Mouse (Mus musculus): ENCODE measurements around the gene Endog. TPM values are rescaled to one million over a fixed set of nuclear protein-coding genes. Genes with fewer than 3 reads are reported as not detected.

Endog gene
- polyA plus RNA-seq, 1 experiment = 147 TPM

DNA sequence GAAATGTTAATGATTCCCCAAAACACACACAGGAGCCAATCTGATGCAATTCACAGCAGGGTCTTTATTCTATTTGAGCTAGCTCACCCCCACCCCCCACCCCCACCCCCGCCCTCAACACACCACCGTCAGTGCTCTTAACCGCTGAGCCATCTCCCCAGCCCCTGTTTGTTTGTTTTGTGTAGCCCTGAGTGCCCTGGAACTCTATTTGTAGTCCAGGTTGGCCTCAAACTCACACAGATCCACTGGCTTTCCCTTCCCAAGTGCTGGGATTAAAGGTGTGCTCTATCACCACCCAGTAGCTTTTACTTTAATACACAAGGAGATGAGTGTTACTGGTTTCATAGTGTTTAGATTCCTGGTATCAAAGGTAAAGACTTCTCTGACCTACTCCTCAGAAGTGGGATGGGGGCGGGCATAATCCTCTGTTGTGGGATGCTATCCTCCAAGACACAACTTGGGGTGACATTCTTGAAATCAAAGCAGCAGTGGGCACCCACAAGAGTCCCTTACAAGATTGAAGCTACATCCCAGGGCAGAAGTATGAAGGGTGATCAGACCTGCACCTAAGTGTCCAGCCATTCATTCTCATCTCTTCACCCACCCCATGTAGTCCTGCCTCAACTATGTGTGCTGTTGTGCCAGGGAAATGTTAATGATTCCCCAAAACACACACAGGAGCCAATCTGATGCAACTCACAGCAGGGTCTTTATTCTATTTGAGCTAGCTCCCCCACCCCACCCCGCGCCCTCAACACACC, 40.3 kb downstream of the Endog start:
- no peaks in the 10 kb centered on the region for H3K27me3 ChIP-seq (ENCODE audit: control insufficient read depth, insufficient read depth, low read length)
- no peak for TF ChIP-seq POLR2A (IDR thresholded peaks at IDR 0.05; ENCODE audit: low read depth, low read length)
- TF ChIP-seq CTCF (IDR thresholded peaks at IDR 0.05; ENCODE audit: extremely low read depth, insufficient read length, insufficient replicate concordance, low read depth, low read length) = no peak

DNA sequence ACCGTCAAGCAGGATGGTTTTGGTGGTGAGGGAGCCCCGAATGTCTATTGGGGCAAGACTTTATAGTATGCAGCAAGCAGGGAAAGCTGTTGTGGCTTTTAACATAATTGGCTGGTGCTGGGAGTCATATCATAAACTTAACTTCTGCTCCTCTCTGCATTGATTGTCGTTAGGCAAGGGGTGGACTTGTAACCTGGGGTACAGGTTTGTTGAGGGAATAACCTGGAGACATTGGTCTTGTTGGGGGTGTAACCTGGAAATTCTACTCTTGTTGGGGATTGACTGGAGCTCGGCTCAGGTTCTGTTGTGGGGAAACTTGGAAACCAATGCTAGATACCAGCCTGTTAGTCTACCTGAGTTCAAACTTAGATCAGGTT, 40.9 kb downstream of the Endog start:
- 73% methylated on average over 4 of the region's 4 CpGs for WGBS
- no peak overlapping the region for H3K27ac ChIP-seq (ENCODE audit: insufficient read depth, low read depth, low read length)
- no peaks in the 10 kb centered on the region for H3K27me3 ChIP-seq (ENCODE audit: control insufficient read depth, insufficient read depth, low read length)
- H3K4me3 ChIP-seq (ENCODE audit: low read depth, low read length) = no peak overlapping the region
- H3K4me1 ChIP-seq (ENCODE audit: control insufficient read depth, insufficient read depth, insufficient read length, low read length) = no peaks in the 10 kb centered on the region
- TF ChIP-seq CTCF (IDR thresholded peaks at IDR 0.05; ENCODE audit: extremely low read depth, insufficient read length, insufficient replicate concordance, low read depth, low read length) (no peak), POLR2A (IDR thresholded peaks at IDR 0.05; ENCODE audit: low read depth, low read length) (no peak)
- H3K36me3 ChIP-seq (ENCODE audit: control insufficient read depth, insufficient read depth, low read length) = no peaks in the 10 kb centered on the region

More for the DNA sequence above, 40.3 kb downstream of the Endog start:
- Histone ChIP-seq H3K4me1 (ENCODE audit: control insufficient read depth, insufficient read depth, insufficient read length, low read length) (no peaks in the 10 kb centered on the region), H3K4me3 (ENCODE audit: low read depth, low read length) (no peak overlapping the region), H3K36me3 (ENCODE audit: control insufficient read depth, insufficient read depth, low read length) (no peaks in the 10 kb centered on the region), H3K27ac (ENCODE audit: insufficient read depth, low read depth, low read length) (no peak overlapping the region)
- 79% methylated on average over 6 of the region's 6 CpGs for WGBS

DNA sequence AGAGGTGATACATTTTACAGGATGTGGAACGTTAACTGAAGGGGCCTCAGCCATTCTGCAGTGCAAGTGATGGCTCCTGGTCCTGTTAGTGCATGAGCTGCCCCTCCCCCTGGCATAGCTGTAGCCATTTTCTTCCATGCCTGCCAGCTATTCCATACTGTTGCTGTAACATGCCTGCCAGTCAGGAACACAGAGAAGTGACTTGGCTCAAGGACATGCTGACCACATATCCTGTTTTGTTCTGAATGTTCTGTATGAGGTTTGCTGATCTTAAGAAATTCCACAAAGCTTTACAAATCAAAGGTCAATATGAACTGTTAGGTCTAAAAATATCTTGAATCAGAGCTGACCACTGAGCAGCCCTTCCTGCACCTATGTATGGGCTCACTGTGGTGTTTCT, 41.7 kb downstream of the Endog start:
- 60% methylated on average over 1 of the region's 1 CpGs for WGBS
- Histone ChIP-seq H3K4me3 (ENCODE audit: low read depth, low read length) (no peak overlapping the region), H3K27me3 (ENCODE audit: control insufficient read depth, insufficient read depth, low read length) (no peaks in the 10 kb centered on the region), H3K4me1 (ENCODE audit: control insufficient read depth, insufficient read depth, insufficient read length, low read length) (no peaks in the 10 kb centered on the region), H3K36me3 (ENCODE audit: control insufficient read depth, insufficient read depth, low read length) (no peaks in the 10 kb centered on the region), H3K27ac (ENCODE audit: insufficient read depth, low read depth, low read length) (no peak overlapping the region)
- TF ChIP-seq CTCF (IDR thresholded peaks at IDR 0.05; ENCODE audit: extremely low read depth, insufficient read length, insufficient replicate concordance, low read depth, low read length) = no peak
- no peak for TF ChIP-seq POLR2A (IDR thresholded peaks at IDR 0.05; ENCODE audit: low read depth, low read length)

DNA sequence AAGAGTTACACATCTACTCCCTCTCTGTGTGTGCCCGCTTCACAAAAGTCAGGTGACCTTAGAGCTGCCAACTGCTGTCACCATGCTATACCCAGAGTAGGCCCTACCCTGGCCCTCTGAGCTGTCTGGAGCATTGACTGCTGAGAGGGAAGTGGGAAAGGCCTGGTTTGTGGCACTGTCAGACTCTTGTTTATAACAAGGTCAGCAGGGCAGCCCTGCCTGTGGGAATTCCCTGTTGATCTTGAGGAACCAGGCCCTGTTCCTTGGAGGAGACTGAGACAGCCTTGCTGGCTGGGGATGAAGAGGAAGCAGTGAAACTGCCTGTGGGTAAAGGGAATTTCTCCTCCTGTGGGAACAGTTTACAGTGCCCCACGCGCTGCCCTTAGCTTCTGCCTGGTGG, 43.5 kb downstream of the Endog start:
- Histone ChIP-seq H3K4me3 (ENCODE audit: low read depth, low read length) (no peak overlapping the region), H3K27me3 (ENCODE audit: control insufficient read depth, insufficient read depth, low read length) (no peaks in the 10 kb centered on the region), H3K27ac (ENCODE audit: insufficient read depth, low read depth, low read length) (no peak overlapping the region), H3K36me3 (ENCODE audit: control insufficient read depth, insufficient read depth, low read length) (no peaks in the 10 kb centered on the region), H3K4me1 (ENCODE audit: control insufficient read depth, insufficient read depth, insufficient read length, low read length) (no peaks in the 10 kb centered on the region)
- TF ChIP-seq POLR2A (IDR thresholded peaks at IDR 0.05; ENCODE audit: low read depth, low read length) (no peak), CTCF (IDR thresholded peaks at IDR 0.05; ENCODE audit: extremely low read depth, insufficient read length, insufficient replicate concordance, low read depth, low read length) (no peak)
- WGBS = 84% methylated on average over 3 of the region's 3 CpGs

DNA sequence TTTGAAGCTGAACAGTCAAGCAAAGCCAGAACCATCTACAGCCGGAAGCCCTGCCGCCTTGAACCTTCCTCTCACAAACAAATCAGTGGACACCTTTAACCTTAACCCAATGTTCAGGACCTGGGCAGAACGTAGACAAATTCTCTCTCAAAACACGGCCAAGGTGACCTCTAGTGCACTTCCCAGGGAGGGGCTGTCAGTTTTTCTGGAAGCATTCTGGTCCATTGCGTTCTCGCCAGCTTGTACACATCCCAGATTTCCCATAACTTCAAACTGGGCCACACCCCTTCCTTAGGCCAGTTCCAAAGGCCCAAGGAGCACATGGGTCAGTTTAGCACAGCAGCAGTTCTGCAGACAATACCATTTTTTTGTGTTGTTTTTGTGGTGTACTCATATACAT, 44.2 kb downstream of the Endog start:
- Histone ChIP-seq H3K27me3 (ENCODE audit: control insufficient read depth, insufficient read depth, low read length) (no peaks in the 10 kb centered on the region), H3K4me1 (ENCODE audit: control insufficient read depth, insufficient read depth, insufficient read length, low read length) (no peaks in the 10 kb centered on the region), H3K36me3 (ENCODE audit: control insufficient read depth, insufficient read depth, low read length) (no peaks in the 10 kb centered on the region), H3K27ac (ENCODE audit: insufficient read depth, low read depth, low read length) (no peak overlapping the region), H3K4me3 (ENCODE audit: low read depth, low read length) (no peak overlapping the region)
- no peak for TF ChIP-seq POLR2A (IDR thresholded peaks at IDR 0.05; ENCODE audit: low read depth, low read length)
- no peak for TF ChIP-seq CTCF (IDR thresholded peaks at IDR 0.05; ENCODE audit: extremely low read depth, insufficient read length, insufficient replicate concordance, low read depth, low read length)
- WGBS = 81% methylated on average over 6 of the region's 6 CpGs

DNA sequence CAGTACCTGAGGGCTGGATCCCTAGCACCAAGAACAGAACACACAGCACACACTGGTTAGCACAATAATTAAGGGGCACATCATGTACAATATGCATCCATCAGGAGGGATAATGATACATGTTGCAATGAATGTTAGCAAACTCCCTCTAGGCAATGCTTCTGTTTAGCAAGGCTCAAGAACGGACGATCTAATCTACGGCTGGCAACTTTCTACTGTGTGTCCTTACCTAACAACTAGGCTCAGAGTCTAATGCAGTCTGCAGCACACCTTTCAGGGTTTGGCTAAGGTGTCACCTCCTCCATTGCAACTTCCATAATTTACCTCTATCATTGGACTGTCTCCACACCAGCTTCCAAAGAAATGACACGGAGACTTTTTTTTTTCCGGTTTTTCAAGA, 45.0 kb downstream of the Endog start:
- H3K27me3 ChIP-seq (ENCODE audit: control insufficient read depth, insufficient read depth, low read length) = no peaks in the 10 kb centered on the region
- 90% methylated on average over 5 of the region's 5 CpGs for WGBS
- no peaks in the 10 kb centered on the region for H3K36me3 ChIP-seq (ENCODE audit: control insufficient read depth, insufficient read depth, low read length)
- H3K4me3 ChIP-seq (ENCODE audit: low read depth, low read length) = no peak overlapping the region
- no peak for TF ChIP-seq CTCF (IDR thresholded peaks at IDR 0.05; ENCODE audit: extremely low read depth, insufficient read length, insufficient replicate concordance, low read depth, low read length)
- TF ChIP-seq POLR2A (IDR thresholded peaks at IDR 0.05; ENCODE audit: low read depth, low read length) = no peak
- no peaks in the 10 kb centered on the region for H3K4me1 ChIP-seq (ENCODE audit: control insufficient read depth, insufficient read depth, insufficient read length, low read length)
- no peak overlapping the region for H3K27ac ChIP-seq (ENCODE audit: insufficient read depth, low read depth, low read length)

Other genes starting within 250 kb of the Endog start
- gene Gle1, start 236.1 kb upstream of the Endog start, polyA plus RNA-seq (2012; rRNA removed) = 4.4 and 7.4 TPM in 2 replicates
- gene Sptan1, start 205.9 kb upstream of the Endog start, polyA plus RNA-seq (2012; rRNA removed) = 101 and 221 TPM in 2 replicates
- gene Wdr34, start 122.6 kb upstream of the Endog start, polyA plus RNA-seq (2012; rRNA removed) = 7.5 and 8.3 TPM in 2 replicates
- gene Set, start 114.1 kb upstream of the Endog start, polyA plus RNA-seq (2012; rRNA removed) = 19.2 and 40.4 TPM in 2 replicates
- gene Pkn3, start 93.8 kb upstream of the Endog start, polyA plus RNA-seq (2012; rRNA removed) = 4.9 and 7.8 TPM in 2 replicates
- 81.4 and 175 TPM in 2 replicates for gene Zdhhc12, start 77.8 kb upstream of the Endog start, polyA plus RNA-seq (2012; rRNA removed)
- 21.1 and 39.1 TPM in 2 replicates for gene Zer1, start 46.9 kb upstream of the Endog start, polyA plus RNA-seq (2012; rRNA removed)
- gene Tbc1d13, start 37.7 kb upstream of the Endog start, polyA plus RNA-seq (2012; rRNA removed) = 48.5 and 85.7 TPM in 2 replicates
- 10.9 and 16.8 TPM in 2 replicates for gene Spout1, start 7.0 kb downstream of the Endog start, polyA plus RNA-seq (2012; rRNA removed)
- gene Kyat1, start 34.4 kb downstream of the Endog start, polyA plus RNA-seq (2012; rRNA removed) = 14.9 and 77.0 TPM in 2 replicates
- gene Lrrc8a, start 66.2 kb downstream of the Endog start, polyA plus RNA-seq (2012; rRNA removed) = 17.9 and 27.4 TPM in 2 replicates
- gene Gm28035, start 69.1 kb downstream of the Endog start, polyA plus RNA-seq (2012; rRNA removed) = 3.1 and 6.1 TPM in 2 replicates
- gene Phyhd1, start 94.7 kb downstream of the Endog start, polyA plus RNA-seq (2012; rRNA removed) = 2.4 and 3.8 TPM in 2 replicates
- not detected in 2 replicates for gene Gm28038, start 109.5 kb downstream of the Endog start, polyA plus RNA-seq (2012; rRNA removed)
- 14.1 and 14.8 TPM in 2 replicates for gene Dolk, start 114.8 kb downstream of the Endog start, polyA plus RNA-seq (2012; rRNA removed)
- 12.7 and 21.4 TPM in 2 replicates for gene Nup188, start 114.9 kb downstream of the Endog start, polyA plus RNA-seq (2012; rRNA removed)
- 112 and 158 TPM in 2 replicates for gene Sh3glb2, start 187.8 kb downstream of the Endog start, polyA plus RNA-seq (2012; rRNA removed)
- gene Miga2, start 192.7 kb downstream of the Endog start, polyA plus RNA-seq (2012; rRNA removed) = 28.7 and 33.4 TPM in 2 replicates
- 62.0 and 199 TPM in 2 replicates for gene Dolpp1, start 220.8 kb downstream of the Endog start, polyA plus RNA-seq (2012; rRNA removed)
- gene Crat, start 244.3 kb downstream of the Endog start, polyA plus RNA-seq (2012; rRNA removed) = 77.8 and 176 TPM in 2 replicates
- 55.4 and 102 TPM in 2 replicates for gene Ptpa, start 244.5 kb downstream of the Endog start, polyA plus RNA-seq (2012; rRNA removed)

Data from small intestine, adult 2 months (tissue).